Mouse (Mus musculus): Measurements from ENCODE around the gene Sec11a. TPM values are rescaled to one million over a fixed set of nuclear protein-coding genes. Genes with fewer than 3 reads are reported as not detected.

Gene Sec11a
- total RNA-seq, 4 experiments from 2014 or later, result 41.1 to 47.5 (median 41.9) TPM

DNA sequence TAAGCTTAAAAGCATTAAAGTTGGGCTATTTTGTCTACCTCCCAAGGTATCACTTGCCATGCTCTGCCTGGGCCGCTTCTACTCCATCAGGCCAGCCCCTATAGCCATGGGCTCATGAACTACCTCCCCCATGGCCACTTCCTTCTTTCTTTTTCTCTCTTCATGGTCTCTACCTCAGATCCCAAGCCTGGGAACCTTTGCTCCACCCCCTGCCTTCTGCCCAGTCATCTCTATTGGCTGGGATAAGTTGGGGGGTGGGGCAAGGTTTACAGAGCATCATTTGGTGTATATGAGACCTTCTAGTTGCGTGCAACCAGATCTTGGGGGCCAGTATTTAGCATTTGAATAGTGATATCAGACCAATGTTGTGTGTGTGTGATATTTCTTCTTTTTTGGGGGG is 85.1 kb downstream of the Sec11a start:
- no peak for DNase-seq (ENCODE audit: low spot score in 2 of 2)

GRCm38 (mm10) chr7:80860729-80861274 is 86.8 kb downstream of the Sec11a start, which contains the start of gene Zscan2:
Gene Zscan2, plus strand, starts transcription at chr7:80860920.
- DNase-seq (ENCODE audit: low spot score in 2 of 2), result peak; percentile 80 to 93

- DNase-seq (ENCODE audit: low spot score in 2 of 2), result no peak
Observed at GRCm38 (mm10) chr7:80860227-80860626, 87.4 kb downstream of the Sec11a start.

DNA sequence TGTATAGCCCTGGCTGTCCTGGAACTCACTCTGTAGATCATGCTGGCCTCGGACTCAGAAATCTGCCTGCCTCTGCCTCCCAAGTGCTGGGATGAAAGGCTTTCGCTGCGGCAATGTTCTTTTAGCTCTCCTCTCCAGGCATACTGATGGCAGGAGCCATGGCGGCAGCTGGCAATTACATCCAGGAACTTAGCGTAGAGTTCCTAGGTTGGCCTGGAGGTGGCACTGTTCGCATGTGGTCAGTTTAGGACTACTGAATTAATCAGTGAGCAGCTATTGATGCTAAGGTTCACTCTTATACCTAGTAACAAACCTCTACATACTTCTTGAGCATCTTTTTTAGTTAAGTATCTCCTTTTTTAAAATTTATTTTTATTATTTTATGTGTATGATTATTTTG is 90.4 kb downstream of the Sec11a start:
- DNase-seq (ENCODE audit: low spot score in 2 of 2), result peak; percentile 47 to 64

- DNase-seq (ENCODE audit: low spot score in 2 of 2), result no peak
Observed at GRCm38 (mm10) chr7:80855316-80855715, 92.3 kb downstream of the Sec11a start.

Other genes starting within 250 kb of the Sec11a start
- 10 to 100 TPM; 18.0 to 29.9 (median 24.9) TPM for gene Iqgap1, start 121.8 kb downstream of the Sec11a start, total RNA-seq (2022)
- 10 to 100 TPM; 11.3 to 16.9 (median 14.0) TPM for gene Zscan2, start 86.9 kb downstream of the Sec11a start, total RNA-seq (2022)
- 10 to 100 TPM; 26.2 to 29.3 (median 27.8) TPM for gene Wdr73, start 46.5 kb downstream of the Sec11a start, total RNA-seq (2022)
- 1 to 10 TPM; 3.4 to 7.1 (median 4.7) TPM for gene Nmb, start 42.7 kb downstream of the Sec11a start, total RNA-seq (2022)
- 10 to 100 TPM; 19.5 to 23.1 (median 21.0) TPM for gene Zfp592, start 45.9 kb upstream of the Sec11a start, total RNA-seq (2022)
- under 1 TPM; 0.48 to 0.95 (median 0.65) TPM for gene Alpk3, start 109.8 kb upstream of the Sec11a start, total RNA-seq (2022)
- gene Slc28a1, start 167.0 kb upstream of the Sec11a start, total RNA-seq (2022), result under 1 TPM in 3 of 4 experiments, not detected in 1; 0.20 to 0.32 (median 0.26) TPM

Measured in left cerebral cortex, adult 8-10 months (tissue).